Mouse (Mus musculus) heart, adult 11 months (tissue): ENCODE data around the gene Tas2r134.

ENCODE experiments used
- DNase-seq: peaks from one replicate; pipeline ENCODE4 v3.0.0; 2022

Tas2r134 gene

DNA sequence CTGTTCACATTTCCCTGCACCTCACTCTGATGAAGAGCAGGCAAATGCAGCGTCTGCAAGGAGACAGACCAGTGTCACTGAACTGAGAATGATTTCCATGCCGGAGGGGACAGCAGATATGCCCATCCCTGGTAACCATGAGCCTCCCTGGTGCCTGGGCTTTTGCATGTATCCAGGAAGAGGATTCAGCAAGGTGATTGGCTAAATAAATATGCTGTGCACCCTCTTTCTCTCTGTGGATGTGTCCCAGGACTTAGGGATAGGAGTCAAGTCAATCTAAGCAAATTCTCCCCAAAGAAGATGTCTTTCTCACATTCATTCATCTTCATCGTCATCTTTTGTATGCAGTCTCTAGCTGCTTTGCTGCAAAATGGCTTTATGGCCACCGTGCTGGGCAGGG, at the start of gene Tas2r134:
TSS of gene Tas2r134 (plus strand) at position 301 of the 400 bp plus-strand sequence.
- DNase-seq, result no peak

DNA sequence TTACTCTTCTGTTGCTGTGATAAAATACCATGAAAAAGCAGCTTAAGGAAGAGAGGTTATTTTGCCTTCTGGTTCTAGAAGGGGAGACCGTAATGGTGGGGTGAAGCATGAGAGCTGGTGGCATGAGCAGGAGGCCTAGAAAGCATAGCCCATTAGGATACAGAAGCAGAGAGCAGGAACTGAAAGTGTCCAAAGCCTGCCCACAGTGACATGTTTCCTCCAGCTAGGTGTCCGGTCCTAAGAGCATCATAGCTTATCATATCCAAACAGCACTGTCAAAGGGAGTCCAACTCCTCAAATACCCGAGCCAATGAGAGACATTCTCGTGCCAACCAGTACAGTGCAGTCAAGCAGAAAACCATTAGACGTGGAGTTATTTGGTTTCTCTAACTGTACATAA, 47.5 kb upstream of the Tas2r134 start:
- DNase-seq, result peak; percentile 14

DNA sequence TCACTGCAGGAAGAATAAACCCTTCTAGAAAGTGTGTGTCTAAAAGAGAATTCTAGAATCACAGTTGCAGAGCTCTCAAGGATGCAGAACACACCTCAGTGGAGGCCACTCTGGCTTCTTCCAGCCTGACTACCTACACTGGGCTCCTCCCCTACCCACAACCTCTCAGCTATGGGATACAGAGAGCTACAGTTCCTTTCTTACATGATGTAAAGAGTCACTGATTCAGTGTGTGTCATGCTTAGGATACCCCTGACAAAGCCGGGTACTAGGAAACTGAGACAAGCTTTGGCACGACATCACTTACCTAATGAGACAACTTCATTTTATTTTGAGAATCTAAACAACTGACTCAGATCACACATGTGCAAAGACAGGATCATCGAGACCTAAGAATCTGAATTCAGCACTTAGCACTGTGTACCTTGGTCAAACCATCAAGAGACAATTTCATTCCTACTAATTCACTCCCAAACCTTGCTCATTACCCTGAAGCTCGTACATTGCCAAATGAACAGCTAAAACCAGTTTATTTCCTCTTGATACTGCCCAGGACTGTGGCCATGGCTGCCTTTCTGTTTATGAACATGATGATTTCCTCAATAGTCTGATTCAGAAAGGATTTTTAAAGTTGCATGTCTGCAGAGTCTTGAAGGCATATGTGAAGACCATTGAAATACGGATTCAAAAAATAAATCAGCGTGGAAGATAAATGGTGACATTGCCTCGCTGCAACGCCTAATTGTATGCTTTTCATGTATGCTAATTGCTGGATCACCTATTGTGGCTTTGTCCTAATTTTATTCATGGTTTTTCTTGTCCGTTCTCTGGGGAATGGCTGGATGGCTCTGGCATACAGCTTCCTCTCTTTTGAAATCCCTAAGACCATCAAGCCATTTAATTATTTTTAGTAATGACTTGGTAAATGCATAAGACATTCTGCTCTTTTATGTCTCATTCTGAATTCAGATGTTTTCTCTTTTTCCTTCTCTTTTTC, 43.0 kb upstream of the Tas2r134 start:
- peak; percentile 24 for DNase-seq

DNA sequence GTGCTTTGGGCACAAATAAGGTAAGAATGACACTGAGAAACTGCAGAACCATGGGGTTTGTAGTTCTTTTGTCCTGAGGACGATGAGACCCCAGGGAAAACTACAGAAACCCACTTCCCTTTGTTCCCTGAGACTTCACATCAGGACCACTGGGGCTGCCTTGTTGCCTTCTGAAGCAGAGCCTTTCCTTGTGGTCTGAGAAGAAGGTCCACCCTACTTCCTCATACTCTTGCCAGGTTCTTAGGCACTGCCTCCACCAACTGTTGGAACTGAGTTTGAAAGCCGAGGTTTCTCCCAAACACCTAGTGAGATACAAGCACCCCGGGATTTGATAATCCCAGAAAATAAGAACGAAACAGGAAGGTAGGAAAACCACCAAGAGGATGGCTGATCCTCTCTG, 39.0 kb upstream of the Tas2r134 start:
- peak; percentile 27 for DNase-seq

DNA sequence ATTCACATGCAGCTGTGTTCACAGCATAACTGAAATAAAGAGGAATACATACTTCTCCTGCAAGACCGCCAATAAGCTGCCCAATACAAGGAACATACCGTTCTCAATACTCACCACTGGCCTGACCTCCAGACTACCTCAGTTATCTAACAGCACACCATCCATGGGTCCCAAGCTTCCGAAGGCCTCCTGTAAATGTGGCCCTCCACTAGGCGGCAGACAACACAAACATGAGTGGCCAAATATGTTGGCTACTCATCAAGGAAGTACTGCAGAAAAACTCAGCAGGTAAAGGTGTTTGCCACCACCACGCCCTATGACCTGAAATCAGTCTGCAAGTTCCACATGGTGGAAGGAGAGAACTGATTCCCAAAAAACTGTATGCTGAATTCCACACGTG, 38.4 kb upstream of the Tas2r134 start:
- DNase-seq, result peak; percentile 73

DNA sequence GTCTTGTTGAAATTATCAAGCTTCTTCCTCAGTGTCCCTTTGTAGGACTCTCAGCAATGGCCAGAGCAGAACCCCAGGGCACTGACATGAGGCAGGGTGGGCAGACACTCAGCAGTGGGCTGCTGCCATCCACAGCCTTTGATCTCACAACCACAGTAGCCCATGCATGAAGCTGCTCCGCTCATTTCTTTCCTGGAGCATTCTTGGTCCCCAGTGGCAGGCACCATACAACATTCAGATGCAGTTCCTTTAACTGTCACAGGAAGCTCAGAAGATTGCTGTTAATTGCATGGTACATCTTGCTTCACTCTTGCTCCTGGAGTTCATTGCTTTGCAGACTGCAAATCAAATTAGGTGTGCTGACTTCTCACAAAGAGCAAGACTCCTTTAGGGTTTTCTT, 37.7 kb upstream of the Tas2r134 start:
- peak; percentile 23 for DNase-seq

DNA sequence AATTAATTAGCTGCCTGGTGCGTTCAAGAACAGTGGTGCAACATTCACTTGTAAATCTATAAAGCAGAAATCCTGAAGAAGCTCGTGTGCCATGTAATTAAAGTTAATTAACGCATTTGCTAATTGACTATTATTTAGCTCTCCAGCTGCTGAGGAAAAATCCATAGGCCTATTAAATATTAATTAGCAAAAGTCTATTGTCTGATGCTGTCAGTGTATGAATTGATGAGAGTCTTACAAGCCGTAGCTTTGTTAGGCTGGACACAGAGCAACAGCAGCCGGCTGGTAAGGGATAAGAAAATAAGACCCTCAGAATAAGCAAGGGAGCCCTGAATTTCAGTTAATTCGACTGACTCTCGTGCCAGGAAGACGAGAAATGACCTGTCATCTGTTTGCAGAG, 37.0 kb upstream of the Tas2r134 start:
- peak; percentile 35 for DNase-seq

DNA sequence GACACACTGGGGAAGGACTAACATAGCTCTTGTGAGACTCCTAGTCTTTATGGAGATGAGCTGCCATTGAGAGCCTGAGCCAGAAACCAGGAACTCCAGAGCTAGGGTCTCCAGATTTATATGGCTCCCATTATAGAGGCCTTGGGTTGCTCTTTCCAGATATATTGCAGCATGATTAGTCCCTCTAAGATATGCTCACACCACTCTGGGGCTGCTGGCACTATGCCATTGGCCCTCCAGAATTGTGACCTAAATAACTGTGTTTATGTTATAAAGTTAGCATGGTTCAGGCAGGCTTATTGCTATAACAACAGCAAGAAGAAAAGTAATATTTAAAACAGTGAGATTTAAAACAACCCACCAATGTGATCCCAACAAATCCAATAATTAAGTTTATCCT, 35.2 kb upstream of the Tas2r134 start:
- peak; percentile 40 for DNase-seq

DNA sequence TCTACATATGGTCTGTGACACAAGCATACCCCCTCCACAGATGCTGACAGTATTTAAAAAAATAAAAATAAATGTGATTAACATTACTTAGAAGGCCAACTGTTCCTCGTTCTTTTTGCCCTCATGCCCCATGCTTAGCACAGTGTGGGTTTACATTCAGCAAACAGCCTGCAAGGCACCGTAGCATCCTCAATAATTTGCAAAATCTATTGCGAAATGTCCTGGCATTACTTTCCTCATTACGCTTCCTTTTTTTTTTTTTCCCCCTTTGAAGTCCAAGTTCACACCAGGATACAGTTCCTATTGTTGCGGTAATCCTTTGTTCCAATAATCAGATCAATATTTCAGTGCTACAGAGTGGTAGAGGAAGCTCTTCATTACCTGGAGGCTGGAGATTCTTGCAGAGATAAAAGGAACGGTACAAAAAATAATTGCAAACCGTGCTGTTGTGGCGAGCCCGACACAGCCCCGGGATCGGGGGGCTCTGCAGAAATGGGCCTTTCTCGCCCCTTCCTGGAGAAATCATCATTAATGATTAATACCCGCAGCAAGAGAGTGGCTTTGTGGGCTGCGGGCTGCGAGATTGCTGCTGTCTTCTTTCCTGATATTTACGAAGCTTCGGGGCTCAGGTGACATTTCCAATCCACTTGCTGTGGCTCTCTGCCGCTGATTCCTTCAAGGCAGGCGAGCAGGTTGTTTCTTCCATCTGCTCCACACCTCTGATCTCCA, 27.7 kb upstream of the Tas2r134 start:
- peak; percentile 57 for DNase-seq

DNA sequence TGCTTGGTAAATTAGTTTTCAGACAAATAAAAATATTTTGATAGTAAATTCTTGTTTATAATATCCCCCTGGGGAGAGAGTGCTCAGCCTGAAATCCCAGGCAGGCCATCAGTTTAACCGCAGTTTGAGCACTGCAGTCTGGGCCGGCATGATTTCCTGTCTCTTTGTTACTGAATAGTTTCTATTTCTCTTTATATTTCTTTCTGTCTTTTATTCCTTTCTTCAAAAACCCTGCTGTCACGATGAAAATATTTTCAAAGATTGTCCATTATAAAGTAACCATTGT, 27.2 kb upstream of the Tas2r134 start:
- DNase-seq, result peak; percentile 17

DNA sequence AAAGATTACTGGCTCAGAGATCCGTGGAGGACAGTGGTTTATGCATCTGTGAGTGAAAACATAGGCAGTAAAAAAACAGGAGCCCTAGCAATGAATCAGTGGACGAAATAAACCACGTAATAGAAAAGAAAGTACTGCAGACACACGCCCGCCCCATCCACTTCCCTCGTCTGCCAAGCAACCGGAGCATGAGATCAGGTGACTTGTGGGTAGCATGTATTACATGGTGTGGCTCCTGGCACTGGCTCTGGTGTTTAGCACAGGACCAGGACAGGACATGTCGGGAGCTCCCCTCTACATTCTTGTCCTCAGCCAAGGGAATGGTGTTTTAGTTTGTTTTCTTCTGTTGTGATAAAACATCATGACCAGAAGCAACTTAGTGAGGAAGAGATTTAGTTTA, 26.4 kb upstream of the Tas2r134 start:
- peak; percentile 87 for DNase-seq

DNA sequence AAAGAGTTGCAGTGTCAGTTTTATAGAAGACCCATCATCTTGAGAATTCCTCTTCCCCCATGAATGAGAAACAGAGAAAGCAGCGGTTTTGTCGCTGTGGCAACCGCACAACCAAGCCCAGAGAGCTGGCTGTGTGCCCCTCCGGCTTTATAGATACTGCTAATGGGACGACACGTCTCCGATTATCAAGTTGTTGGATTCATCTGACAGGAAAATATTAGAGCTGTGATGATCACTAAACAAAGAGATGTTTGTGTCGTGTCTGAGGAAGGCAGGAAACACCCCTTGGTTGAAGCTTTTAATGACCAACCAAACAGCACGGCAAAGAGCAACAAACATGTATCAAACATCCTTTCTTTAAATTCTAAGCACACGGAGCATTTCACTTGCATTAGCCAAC, 17.0 kb upstream of the Tas2r134 start:
- peak; percentile 41 for DNase-seq

DNA sequence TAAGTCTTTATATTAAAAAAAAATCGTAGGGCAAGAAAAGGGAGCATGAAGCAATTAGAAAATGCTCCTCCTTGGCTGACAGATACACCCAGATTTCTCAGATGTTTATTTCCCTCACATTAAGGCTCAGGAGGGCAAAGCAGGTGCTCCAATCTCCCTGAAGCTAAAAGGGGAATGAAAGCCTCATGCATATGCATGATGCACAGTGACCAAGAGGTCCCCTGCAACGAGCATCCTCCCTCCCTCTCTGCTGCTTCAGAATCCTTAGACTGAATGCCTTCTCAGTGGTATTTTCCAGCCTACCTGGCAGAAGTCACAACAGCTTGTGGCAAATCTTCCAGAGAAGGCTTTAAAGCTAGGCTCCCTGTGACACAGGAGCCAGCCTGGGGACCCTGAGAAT, 16.4 kb upstream of the Tas2r134 start:
- peak; percentile 41 for DNase-seq

DNA sequence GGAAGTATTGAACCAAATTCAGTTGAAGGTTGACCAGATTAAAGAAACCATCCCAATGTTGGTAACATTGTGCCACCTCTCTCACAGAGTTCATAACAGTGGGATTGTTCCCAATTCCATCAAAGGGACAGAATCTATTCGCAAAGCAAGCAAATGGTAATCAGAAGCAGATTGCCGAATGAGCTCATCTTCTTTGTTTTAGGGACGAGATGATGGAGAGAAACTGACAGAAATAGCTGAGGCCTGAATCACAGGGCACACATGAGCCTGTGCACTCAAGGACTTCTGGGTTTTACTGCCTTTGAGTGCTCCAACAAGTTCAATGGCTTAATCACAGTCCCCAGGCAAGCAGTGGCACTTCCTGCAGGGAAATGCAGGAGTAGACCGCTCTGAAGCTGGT, 13.6 kb upstream of the Tas2r134 start:
- peak; percentile 29 for DNase-seq

DNA sequence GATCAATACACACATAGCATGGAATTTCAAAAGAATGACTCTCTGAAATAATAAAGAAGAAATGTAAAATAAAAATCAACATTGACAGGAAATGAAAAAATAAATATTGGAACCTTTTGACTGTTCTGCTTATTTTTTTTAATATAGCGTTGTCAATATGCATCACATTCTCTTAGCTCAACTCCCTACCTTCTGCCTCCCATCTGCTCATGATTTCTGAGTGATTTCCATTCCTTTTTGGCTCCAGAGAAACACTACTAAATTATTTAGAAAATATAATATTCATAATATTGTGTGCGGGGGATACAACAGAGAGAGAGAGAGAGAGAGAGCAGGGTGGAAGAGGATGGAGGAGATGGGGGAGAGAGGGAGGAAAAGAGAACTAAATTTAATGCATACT, 5.4 kb upstream of the Tas2r134 start:
- no peak for DNase-seq

DNA sequence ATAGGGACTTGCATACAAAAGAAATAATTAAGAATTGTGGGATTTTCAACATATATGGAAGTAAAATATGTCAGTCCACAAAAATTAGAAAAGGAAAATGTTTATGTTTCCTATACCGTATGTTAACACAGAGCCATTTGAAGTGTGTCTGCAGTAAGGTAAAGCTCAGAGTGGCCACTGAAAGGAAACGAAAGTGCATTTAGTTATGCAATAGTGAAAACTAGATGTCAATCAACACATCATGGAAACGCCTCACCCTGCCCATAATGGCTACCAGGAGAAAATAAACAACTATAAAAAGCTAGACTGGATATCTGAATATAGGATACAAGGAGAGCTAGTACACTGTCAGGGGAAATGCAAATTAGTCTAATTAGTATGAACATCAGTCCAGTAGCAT, 1.3 kb upstream of the Tas2r134 start:
- no peak for DNase-seq

DNA sequence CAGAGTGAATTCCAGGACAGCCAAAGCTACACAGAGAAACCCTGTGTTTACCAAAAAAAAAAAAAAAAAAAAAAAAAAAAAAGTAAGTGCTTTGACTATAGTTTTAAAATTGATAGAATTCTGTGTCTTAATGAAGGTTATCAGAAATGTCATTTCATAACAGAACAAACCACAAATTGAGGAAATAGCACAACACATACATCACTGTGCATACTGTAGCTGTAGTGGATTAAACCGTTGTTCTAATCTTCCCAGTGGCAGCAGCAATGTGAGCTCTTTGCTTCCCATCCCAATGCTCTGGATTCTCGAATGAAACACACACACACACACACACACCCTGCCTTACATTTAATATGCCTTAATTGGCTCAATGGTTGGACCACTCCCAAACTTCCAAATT, 4.1 kb downstream of the Tas2r134 start:
- no peak for DNase-seq

DNA sequence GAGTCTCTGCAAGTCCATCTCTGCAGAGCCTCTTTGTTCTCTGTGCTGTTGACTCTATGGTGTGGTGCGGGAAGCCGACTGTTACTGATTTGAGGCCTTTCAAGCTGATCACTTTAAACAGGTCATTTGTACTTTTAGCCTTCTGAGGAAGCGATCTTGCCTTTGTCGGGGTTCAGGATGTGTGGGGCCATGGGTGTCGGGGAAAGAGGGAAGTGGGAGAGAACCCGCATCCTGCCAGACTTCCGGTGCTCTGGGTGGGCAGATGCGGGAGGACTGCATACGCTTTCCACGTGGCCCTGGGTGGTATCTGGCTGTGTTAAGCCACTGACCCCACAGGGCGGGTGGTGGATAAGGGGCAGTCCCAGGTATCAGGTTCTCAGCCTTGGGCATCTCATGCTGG, 10.4 kb downstream of the Tas2r134 start:
- no peak for DNase-seq

DNA sequence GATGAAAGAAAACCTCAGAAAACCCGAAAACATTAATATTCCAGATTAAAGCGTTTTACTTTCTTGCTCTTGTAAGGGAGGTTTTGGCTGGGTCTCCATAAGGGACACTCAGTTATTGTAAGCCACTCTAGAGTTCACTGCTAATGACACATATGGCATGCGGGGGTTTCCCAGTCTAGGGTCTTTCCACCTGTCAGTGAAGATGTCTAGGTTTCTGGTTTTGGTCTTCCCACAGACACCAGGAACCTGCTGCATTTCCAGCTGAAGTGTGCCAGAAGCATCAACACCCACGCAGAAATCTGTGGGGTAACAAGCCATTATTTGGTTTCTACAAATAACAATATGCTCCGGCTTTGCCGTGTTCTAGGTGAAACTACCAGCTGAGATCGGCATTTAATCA, 14.3 kb downstream of the Tas2r134 start:
- DNase-seq, result no peak

DNA sequence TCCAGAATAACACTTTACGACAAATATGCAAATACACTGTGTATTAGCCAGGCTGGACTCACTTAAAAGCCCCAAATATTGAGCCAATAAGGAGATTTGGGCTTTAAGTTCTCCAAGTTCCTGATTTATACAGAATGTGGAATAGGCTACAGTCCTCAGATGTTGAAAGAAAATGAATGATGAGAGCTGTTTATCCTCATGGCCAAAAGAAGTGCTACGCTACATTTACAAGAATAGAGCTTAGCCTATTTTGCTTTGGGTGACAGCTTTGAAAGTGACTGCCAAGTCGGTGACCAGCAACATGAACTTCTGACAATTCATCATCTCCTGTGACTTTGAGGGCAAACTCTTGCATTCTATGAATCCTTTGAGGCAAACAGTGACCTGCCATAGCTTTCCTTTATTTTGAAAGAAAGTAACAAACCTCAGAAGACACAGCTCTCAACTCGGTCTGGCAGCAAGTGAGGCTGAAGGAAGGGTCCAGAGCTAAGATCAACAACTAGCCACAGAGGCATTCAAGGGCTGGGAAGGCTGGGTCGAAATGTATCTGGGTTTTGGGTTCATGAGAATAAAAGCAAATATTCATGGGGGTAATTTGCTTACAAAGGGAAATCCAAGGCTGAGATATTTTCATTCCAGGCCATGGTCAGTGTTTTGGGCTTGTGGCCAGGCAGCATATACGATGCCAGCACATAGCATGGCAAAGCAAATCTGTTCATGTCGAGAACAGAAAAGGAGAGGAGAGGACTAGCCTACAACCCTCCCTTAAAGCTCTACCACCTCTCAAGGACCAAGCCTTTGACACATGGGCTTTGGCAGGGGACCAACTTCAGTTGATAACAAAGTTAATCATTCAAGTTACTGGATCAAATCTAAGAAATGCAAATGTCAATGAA, 16.2 kb downstream of the Tas2r134 start:
- DNase-seq, result no peak

DNA sequence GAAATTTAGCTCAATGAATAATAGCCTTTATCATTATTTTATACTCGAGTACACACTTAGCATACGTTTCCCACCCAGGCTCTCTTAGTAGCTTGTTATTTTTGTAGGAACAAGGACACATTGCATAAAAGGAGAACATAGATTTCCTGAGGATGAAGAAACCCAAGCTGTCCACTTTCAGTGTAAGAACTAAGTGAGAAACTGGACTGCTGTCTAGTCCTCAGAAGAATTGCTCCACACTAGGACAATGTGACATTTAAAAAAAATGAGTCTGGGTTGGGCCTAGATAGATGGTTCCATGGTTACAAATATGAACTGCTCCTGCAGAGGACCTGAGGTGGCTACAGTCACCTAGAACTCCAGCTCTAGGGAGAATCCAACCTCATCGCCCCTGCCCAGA, 20.7 kb downstream of the Tas2r134 start:
- no peak for DNase-seq

DNA sequence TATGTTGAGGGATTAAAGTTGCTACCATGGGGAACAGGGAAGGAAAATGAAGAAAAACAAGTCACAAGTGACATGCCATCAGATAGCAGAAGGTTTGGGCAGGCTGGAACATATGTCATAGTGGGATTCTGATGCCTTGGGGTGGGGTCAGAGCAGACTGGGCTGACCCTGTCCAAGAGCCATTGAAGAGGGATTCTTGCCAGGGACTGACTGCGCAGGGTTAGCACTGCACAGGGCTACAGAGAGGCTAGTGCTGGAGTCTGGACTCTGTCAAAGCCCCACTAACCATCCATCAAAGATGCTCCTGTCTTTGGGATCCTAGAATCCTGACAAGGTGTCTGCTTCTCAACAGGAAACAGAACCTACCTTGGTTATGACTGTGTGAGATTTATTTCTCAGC, 22.6 kb downstream of the Tas2r134 start:
- no peak for DNase-seq

DNA sequence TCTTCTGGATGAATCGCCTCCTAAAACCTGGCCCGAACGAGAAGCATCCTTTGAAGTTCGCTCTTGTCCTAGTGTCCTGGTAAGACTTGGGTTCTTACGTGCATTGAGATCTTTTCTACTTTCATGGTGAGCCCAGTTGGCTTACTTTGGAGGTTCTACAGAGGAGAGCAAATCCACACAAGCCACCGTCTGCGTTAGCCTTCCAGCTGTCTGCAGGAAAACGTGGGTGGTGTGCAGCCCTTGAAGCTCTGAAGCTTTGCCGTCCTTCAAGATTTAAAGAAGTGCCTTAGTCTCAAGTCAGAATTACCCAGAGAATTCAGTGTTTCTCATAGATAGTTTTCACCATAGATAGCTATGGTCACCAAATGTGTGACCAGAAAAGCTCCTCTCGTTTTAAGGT, 24.8 kb downstream of the Tas2r134 start:
- DNase-seq, result no peak
